Mouse (Mus musculus) thymus, adult 2 months (tissue): ENCODE measurements around the gene Pigm.

Source experiments
- CTCF ChIP-seq: fragments of 200-500 bp; IDR thresholded peaks from 2 replicates; pipeline ENCODE4 v1.5.1; 2012; ENCODE audit warnings: mild to moderate bottlenecking, control low read depth, low read length, moderate library complexity, borderline replicate concordance; ENCODE audit not compliant: control insufficient read depth, poor library complexity, insufficient read depth; ENCODE audit errors: extremely low read depth
- POLR2A ChIP-seq: fragments of 200-500 bp; IDR thresholded peaks from 2 replicates; pipeline ENCODE4 v1.6.1; 2012; ENCODE audit warnings: mild to moderate bottlenecking, low read length, control low read depth, moderate library complexity; ENCODE audit not compliant: control insufficient read depth, poor library complexity, insufficient read depth; ENCODE audit errors: extremely low read depth

- no peak for TF ChIP-seq CTCF
- TF ChIP-seq POLR2A: no peak
Measured at GRCm38 (mm10) chr1:172328461-172328860, 47.9 kb upstream of the Pigm start.
